Mouse (Mus musculus): ENCODE data around the gene Iah1. TPM values are rescaled to one million over a fixed set of nuclear protein-coding genes. Genes with fewer than 3 reads are reported as not detected.

Gene Iah1
- total RNA-seq, 2 experiments from 2014 or later: 26.7 to 28.0 TPM

DNA sequence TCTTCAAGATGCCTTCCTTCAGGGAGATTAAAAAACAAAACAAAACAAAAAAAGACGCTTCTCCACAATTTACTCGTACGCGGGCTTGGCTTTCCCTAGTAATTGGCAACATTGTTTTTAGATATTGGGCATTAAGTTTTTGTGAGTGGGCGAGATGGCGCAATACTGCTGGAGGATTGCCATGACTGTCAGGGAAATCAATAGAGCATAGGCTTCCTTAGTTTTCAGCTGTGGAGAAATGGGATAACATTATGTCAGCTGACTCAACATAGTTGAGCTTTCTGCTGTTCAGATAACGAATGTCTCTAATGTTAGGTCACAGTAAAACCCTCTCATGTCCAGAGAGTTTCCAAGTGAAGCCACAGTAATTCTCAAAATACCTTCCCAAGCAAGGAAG lies 678 bp downstream of the Iah1 start:
- intact Hi-C loops (cut with DNase I): loop anchor here (5.0 to 10.0 kb wide), 3 partner anchors 100 to 390 kb away; partner anchors contain the start of gene Ywhaq
- DNase-seq: peak; percentile 46 to 52

DNA sequence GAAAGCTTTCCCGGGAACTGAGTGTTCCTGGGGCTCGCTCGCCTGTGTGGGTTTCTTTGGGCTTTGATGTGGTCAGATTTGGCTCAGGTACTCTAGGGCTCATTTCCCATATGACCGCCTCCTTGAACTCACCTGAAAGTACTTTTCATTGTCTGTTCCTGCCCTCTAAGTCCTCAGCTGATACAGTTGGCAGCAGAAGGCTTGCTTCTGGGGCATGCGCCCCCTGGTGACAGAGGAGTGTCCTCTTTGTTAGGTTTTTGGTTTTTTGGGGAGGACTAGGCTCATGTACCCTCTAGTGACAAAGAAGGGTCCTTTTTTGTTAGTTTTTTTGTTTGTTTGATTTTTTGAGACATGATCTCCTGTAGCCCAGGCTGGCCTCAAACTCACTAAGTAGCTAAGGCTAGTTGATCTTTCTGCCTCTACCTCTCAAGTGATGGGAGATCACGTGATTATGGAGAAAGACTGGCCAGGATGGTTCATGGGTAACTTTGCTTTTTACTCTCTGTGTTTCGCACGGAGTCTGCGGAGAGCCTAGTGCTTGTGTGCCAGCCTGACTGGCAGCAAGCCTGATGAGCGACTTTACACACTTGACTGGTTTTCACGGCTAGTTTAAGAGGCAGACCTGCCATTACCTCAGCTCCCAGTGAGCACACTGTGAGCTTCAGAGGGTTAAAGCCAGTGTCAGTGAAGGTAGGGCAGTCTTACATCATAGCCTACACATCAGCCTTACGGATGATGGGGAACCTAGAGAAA lies 2.1 kb downstream of the Iah1 start:
- peak; percentile 68 to 76 for DNase-seq
- intact Hi-C loops (cut with DNase I): loop anchor here (5.0 to 10.0 kb wide), 3 partner anchors 99 to 391 kb away; partner anchors contain the start of gene Ywhaq

DNA sequence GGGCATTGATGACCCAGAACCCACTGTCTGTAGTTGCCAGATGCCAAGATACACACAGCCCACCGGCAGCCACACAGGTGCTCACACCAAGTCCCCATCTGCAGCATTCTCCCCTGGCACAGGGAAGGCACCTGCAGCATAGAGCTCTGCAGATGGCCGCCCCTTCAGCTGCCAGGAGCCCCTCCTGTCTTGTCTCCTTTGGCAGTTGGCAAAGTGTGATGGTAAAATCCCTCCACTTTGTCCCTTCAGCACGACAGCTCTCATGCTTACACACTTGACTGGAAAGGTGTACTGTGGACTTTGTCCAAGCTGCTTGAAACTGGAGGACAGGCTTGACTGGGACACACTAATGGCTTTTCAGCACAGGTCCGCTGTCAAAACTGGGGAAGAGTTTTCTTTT lies 4.1 kb downstream of the Iah1 start:
- no peak for DNase-seq
- intact Hi-C loops (cut with DNase I): no loop called here

DNA sequence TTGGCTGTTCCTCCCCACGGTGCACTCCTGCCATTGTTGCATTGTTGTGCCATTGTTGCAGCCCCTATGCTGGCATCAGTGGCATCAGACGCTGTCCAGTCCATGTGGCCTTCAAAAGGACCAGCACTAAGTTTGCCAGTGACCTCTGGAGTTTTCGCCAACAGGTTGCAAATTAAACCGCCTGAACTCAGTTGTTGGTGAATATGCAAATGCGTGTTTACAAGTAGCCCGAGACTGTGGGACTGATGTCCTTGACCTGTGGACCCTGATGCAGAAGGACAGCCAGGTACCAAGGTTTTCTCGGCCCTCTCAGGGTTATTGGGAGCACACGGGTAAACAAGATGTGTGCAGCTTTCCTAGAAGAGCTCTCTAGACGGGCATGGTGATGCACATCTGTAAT lies 5.0 kb downstream of the Iah1 start:
- intact Hi-C loops (cut with DNase I): no loop called here
- no peak for DNase-seq

DNA sequence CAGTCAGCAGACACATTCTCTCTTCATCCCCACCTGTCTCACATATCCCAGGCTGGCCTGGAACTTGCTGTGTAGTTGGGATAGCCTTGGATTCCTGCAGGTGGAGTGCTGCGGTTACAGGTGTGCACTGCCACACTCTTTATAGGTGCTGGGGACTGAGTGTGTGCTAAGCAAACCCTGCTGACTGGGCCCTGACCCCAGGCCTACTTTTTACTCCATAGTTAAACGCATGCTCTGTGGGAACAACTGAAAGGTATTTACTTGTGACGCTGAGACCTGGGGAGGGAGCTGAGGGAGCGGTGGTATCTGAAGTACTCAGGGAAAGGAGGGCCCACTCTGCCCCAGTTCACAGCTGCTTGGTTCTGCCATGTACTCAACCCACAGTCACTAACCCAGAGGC lies 6.1 kb downstream of the Iah1 start:
- no peak for DNase-seq
- intact Hi-C loops (cut with DNase I): no loop called here

DNA sequence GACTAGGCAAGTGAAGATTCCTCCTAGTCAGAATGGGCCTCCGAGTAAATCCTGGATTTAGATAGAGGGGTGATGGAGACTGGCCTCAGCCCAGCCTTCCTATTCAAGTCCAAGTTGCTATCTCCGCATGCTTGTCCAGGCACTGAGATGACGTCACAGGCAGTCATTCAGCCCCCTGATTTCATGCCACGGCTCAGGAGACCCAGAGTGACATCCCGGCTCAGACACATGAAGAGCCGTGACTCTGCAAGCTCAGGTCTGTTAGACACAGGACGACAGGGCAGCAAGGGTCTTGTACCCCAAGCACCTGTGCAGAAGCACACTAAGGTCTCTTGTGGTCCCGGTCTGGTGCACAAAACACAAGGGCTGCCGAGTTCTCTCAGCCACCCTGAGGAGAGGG lies 6.7 kb downstream of the Iah1 start:
- DNase-seq: no peak
- intact Hi-C loops (cut with DNase I): no loop called here

- intact Hi-C loops (cut with DNase I): no loop called here
Observed at GRCm38 (mm10) chr12:21324101-21324500, 7.9 kb downstream of the Iah1 start.

GRCm38 (mm10) chr12:21325266-21325665 lies 9.1 kb downstream of the Iah1 start:
- no peak for DNase-seq
- intact Hi-C loops (cut with DNase I): no loop called here

More at GRCm38 (mm10) chr12:21324101-21324500, 7.9 kb downstream of the Iah1 start:
- no peak for DNase-seq

DNA sequence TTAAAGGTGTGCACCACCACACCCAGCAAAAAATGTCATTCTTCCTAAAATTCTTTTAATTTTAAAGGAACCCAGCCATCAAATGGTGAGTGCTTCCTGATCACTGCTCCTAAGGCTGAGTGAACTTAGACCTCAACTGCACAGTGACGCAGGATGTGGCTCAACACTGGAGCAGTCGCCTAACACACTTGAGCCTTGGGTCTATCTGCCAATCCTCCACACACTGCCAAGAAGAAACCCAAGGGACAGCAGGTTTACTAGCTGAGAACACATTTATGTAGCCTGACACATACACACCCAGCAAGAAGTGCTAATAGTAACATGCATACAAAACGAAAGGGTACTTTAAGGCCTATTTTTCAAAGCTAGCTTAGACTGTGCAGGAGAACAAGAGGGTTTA lies 10.1 kb downstream of the Iah1 start:
- intact Hi-C loops (cut with DNase I): no loop called here

GRCm38 (mm10) chr12:21329661-21330400 lies 13.6 kb downstream of the Iah1 start:
- DNase-seq: no peak
- intact Hi-C loops (cut with DNase I): no loop called here

More for the DNA sequence above, 10.1 kb downstream of the Iah1 start:
- no peak for DNase-seq

- intact Hi-C loops (cut with DNase I): no loop called here
Observed at GRCm38 (mm10) chr12:21330961-21331576, 14.9 kb downstream of the Iah1 start.

GRCm38 (mm10) chr12:21331711-21332110 lies 15.5 kb downstream of the Iah1 start:
- intact Hi-C loops (cut with DNase I): no loop called here
- no peak for DNase-seq

More at GRCm38 (mm10) chr12:21330961-21331576, 14.9 kb downstream of the Iah1 start:
- peak; percentile 34 to 46 for DNase-seq

- no peak for DNase-seq
- intact Hi-C loops (cut with DNase I): no loop called here
Observed at GRCm38 (mm10) chr12:21333021-21333420, 16.8 kb downstream of the Iah1 start.

DNA sequence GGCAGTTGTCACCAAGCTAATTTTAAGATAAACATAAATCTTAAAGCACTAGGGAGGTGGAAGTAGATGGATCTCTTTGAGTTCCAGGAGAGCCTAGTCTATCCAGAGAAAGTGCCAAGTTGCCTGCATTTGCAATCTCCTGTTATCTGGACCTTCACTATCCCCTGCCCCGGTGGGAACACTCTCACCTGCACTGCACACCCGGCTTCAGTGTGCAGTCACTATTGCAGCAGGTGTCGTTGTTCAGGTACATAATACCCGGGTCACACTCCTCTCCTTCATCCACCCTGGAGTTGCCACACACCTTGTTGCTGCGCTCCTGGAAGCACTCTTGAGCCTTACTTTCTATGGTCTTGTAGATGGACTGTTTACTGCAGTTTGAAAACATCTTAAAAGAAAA lies 17.6 kb downstream of the Iah1 start:
- intact Hi-C loops (cut with DNase I): no loop called here
- no peak for DNase-seq

DNA sequence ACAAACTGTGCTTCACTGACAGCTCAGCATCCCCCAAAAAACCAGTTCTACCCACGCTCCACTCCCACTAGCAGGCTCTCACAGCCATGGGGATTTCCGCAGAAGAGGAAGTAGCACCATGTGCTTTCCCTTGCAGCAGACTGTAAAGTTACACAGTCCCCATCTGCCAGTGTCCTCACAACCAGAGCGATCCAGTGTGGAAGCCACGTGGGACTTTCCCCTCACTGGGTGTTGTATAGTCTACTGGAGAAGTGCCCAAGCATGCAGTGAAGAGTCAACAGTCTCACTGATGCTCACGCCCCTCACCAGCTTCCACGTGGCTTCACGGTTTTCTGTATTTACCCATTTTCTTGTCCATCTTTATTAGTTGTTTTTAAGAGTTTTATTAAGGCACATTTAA lies 19.7 kb downstream of the Iah1 start:
- DNase-seq: no peak
- intact Hi-C loops (cut with DNase I): no loop called here

DNA sequence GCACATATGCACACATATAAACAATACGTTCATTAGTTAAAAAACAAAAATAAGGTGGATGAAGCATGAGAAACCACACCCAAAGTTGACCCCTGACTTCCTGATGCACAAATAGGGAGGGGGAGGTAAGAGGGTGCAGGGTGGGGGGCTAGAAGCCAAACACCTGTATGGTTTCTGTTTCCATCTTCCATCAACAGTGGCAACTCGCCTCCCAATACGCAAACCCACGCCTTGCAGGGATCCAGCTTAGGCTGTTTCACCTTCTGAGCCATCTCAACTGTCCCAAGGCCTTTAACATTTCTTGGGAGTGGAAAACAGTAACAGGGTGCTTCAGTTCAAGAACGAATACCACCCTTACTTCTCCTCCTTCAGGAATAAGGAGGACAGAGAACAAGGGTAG lies 21.0 kb downstream of the Iah1 start:
- intact Hi-C loops (cut with DNase I): no loop called here

GRCm38 (mm10) chr12:21340674-21341073 lies 24.5 kb downstream of the Iah1 start:
- no peak for DNase-seq
- intact Hi-C loops (cut with DNase I): no loop called here

More for the DNA sequence above, 21.0 kb downstream of the Iah1 start:
- DNase-seq: no peak

- DNase-seq: no peak
- intact Hi-C loops (cut with DNase I): no loop called here
Observed at GRCm38 (mm10) chr12:21346972-21347371, 30.8 kb downstream of the Iah1 start.

- intact Hi-C loops (cut with DNase I): no loop called here
- DNase-seq: no peak
Observed at GRCm38 (mm10) chr12:21350113-21350876, 34.1 kb downstream of the Iah1 start.

DNA sequence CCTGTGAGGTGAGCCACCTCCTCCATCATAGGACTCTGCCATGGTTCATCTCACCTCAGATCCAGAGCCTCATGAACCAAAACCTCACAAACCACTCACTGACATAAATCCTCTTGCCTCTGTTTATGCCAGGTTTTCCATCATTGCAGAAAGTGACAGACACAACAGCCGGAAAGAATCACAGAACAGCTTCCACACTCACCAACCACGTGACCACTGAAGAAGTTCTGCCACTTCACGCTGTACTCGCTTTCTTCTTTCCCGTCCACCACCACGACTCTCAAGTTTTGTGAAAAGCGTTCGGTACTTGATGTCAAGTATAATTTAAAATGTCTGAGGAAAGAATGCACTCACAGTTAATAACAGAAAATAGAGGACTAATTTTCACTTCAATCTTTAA lies 37.5 kb downstream of the Iah1 start:
- no peak for DNase-seq
- intact Hi-C loops (cut with DNase I): no loop called here

DNA sequence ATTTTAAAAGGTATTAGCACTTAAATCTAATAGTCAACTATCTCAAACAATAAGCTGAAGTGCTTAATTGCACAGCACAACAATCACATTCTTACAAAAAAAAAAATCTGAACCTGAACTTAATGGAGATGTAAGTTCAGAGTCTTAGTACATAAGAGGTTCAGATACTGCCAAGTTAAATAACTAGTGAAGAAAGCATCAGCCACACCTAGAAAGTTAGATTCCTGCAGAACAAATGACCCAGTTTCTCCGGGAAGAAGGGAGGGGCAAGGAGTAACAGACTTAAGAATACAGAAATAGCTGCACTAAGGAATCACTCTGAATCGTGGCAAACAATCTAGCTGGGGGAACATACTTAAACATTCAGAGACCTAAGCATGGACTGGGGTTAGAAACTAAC lies 46.5 kb downstream of the Iah1 start:
- intact Hi-C loops (cut with DNase I): no loop called here
- DNase-seq: no peak
